Mouse (Mus musculus) midbrain, embryonic 11.5 days (tissue): ENCODE measurements at regions not wholly inside any gene's neighbourhood (a gene's known extent, or its start where the extent isn't known, plus 50 kb on each side); places are given as distances from the start of the nearest gene placed in this dataset.

ENCODE experiments used
- ATAC-seq: fragments of 200-750 bp; cut with Nextera tagmentation; 2 replicates; pipeline ENCODE4 v1.8.0; 2017; ENCODE audit warnings: moderate TSS enrichment, moderate library complexity; ENCODE audit not compliant: low FRiP score
- DNase-seq: peaks from one replicate; pipeline ENCODE4 v3.0.0; 2015; ENCODE audit warnings: low spot score; ENCODE audit errors: missing footprints
- H3K27ac ChIP-seq: fragments of 300-500 bp; sonication (generic); 2 replicates; pipeline ENCODE4 v1.5.1; 2014; ENCODE audit warnings: low read depth, low read length
- H3K27me3 ChIP-seq: fragments of 300-500 bp; sonication (generic); 2 replicates; pipeline ENCODE4 v1.6.1; 2014; ENCODE audit warnings: mild to moderate bottlenecking, low read length, moderate library complexity, mixed read lengths; ENCODE audit not compliant: control insufficient read depth, insufficient read depth
- H3K36me3 ChIP-seq: fragments of 300-500 bp; sonication (generic); 2 replicates; pipeline ENCODE4 v1.6.1; 2014; ENCODE audit warnings: mild to moderate bottlenecking, low read length, moderate library complexity, mixed read lengths; ENCODE audit not compliant: control insufficient read depth, insufficient read depth
- H3K4me1 ChIP-seq: fragments of 300-500 bp; sonication (generic); 2 replicates; pipeline ENCODE4 v1.6.1; 2014; ENCODE audit warnings: low read length; ENCODE audit not compliant: control insufficient read depth, insufficient read depth
- H3K4me2 ChIP-seq: fragments of 300-500 bp; sonication (generic); 2 replicates; pipeline ENCODE4 v1.6.1; 2014; ENCODE audit warnings: mild to moderate bottlenecking, moderate library complexity
- H3K4me3 ChIP-seq: fragments of 300-500 bp; sonication (generic); 2 replicates; pipeline ENCODE4 v1.5.1; 2014; ENCODE audit warnings: low read depth, low read length
- H3K9ac ChIP-seq: fragments of 300-500 bp; sonication (generic); 2 replicates; pipeline ENCODE4 v1.6.1; 2014; ENCODE audit warnings: low read length
- H3K9me3 ChIP-seq: fragments of 300-500 bp; sonication (generic); 2 replicates; pipeline ENCODE4 v1.6.1; 2016; ENCODE audit warnings: low read length; ENCODE audit not compliant: control insufficient read depth
- WGBS: fragments of 180-500 bp; shearing (Covaris S2); extraction: QIAGEN DNeasy Blood & Tissue Kit; methylation state at CpG from one replicate; pipeline ENCODE4 v1.1.7; 2014; 5-methylcytosine and 5-hydroxymethylcytosine counted together

GRCm38 (mm10) chr8:10828580-10828979, 179.7 kb downstream of the Irs2 start:
- Histone ChIP-seq H3K36me3 (no peaks in the 10 kb centered on the region), H3K9ac (no peak overlapping the region), H3K27ac (no peak overlapping the region), H3K9me3 (no peaks in the 10 kb centered on the region), H3K4me1 (no peaks in the 10 kb centered on the region), H3K4me3 (no peak overlapping the region), H3K4me2 (no peak overlapping the region), H3K27me3 (no peaks in the 10 kb centered on the region)
- WGBS = 48% methylated on average over 9 of the region's 9 CpGs
- DNase-seq (no peak), ATAC-seq (no peak)

- H3K27me3 ChIP-seq = no peaks in the 10 kb centered on the region
- no peak overlapping the region for H3K4me2 ChIP-seq
- H3K4me3 ChIP-seq = no peak overlapping the region
- no peak overlapping the region for H3K9ac ChIP-seq
- WGBS = 90% methylated on average over 6 of the region's 6 CpGs
- ATAC-seq (no peak), DNase-seq (no peak)
- H3K27ac ChIP-seq = no peak overlapping the region
- H3K4me1 ChIP-seq = no peaks in the 10 kb centered on the region
- H3K9me3 ChIP-seq = no peaks in the 10 kb centered on the region
- H3K36me3 ChIP-seq = no peaks in the 10 kb centered on the region
Observed at GRCm38 (mm10) chr8:10827560-10827959, 180.7 kb downstream of the Irs2 start.

- Histone ChIP-seq H3K4me1 (no peaks in the 10 kb centered on the region), H3K9me3 (no peaks in the 10 kb centered on the region), H3K36me3 (no peaks in the 10 kb centered on the region), H3K4me2 (no peak overlapping the region), H3K27me3 (no peaks in the 10 kb centered on the region), H3K27ac (no peak overlapping the region), H3K9ac (no peak overlapping the region), H3K4me3 (no peak overlapping the region)
- WGBS = 79% methylated on average over 4 of the region's 4 CpGs
- no peak for DNase-seq
- no peak for ATAC-seq
Observed at GRCm38 (mm10) chr8:10825981-10826380, 182.3 kb downstream of the Irs2 start.

GRCm38 (mm10) chr8:10825192-10825926, 182.9 kb downstream of the Irs2 start:
- ATAC-seq (no peak), DNase-seq (no peak)
- Histone ChIP-seq H3K9ac (no peak overlapping the region), H3K4me3 (no peak overlapping the region), H3K27me3 (no peaks in the 10 kb centered on the region), H3K36me3 (no peaks in the 10 kb centered on the region), H3K4me2 (no peak overlapping the region), H3K27ac (no peak overlapping the region), H3K4me1 (no peaks in the 10 kb centered on the region), H3K9me3 (no peaks in the 10 kb centered on the region)
- 86% methylated on average over 10 of the region's 10 CpGs for WGBS

- Histone ChIP-seq H3K27ac (no peak overlapping the region), H3K4me1 (no peaks in the 10 kb centered on the region), H3K27me3 (no peaks in the 10 kb centered on the region), H3K9ac (no peak overlapping the region), H3K4me3 (no peak overlapping the region), H3K4me2 (no peak overlapping the region), H3K36me3 (no peaks in the 10 kb centered on the region), H3K9me3 (no peaks in the 10 kb centered on the region)
- ATAC-seq (no peak), DNase-seq (no peak)
- 90% methylated on average over 2 of the region's 2 CpGs for WGBS
Observed at GRCm38 (mm10) chr8:10821901-10822300, 186.4 kb downstream of the Irs2 start.

GRCm38 (mm10) chr8:10814499-10814898, 193.8 kb downstream of the Irs2 start:
- Histone ChIP-seq H3K4me3 (no peak overlapping the region), H3K36me3 (no peaks in the 10 kb centered on the region), H3K9me3 (no peaks in the 10 kb centered on the region), H3K27ac (no peak overlapping the region), H3K4me1 (no peaks in the 10 kb centered on the region), H3K27me3 (no peaks in the 10 kb centered on the region), H3K4me2 (no peak overlapping the region), H3K9ac (no peak overlapping the region)
- no peak for DNase-seq
- 90% methylated on average over 7 of the region's 7 CpGs for WGBS
- no peak for ATAC-seq

- Histone ChIP-seq H3K36me3 (no peaks in the 10 kb centered on the region), H3K27me3 (no peaks in the 10 kb centered on the region), H3K27ac (no peak overlapping the region), H3K4me2 (no peak overlapping the region), H3K4me3 (no peak overlapping the region), H3K9me3 (no peaks in the 10 kb centered on the region), H3K9ac (no peak overlapping the region), H3K4me1 (no peaks in the 10 kb centered on the region)
- WGBS = 77% methylated on average over 10 of the region's 10 CpGs
- DNase-seq (no peak), ATAC-seq (no peak)
Observed at GRCm38 (mm10) chr8:10812060-10812670, 196.1 kb downstream of the Irs2 start.

- Histone ChIP-seq H3K4me1 (peaks cover 21% of the 10 kb centered on the region), H3K36me3 (no peaks in the 10 kb centered on the region), H3K27ac (no peak overlapping the region), H3K4me3 (no peak overlapping the region), H3K4me2 (no peak overlapping the region), H3K27me3 (no peaks in the 10 kb centered on the region), H3K9ac (no peak overlapping the region), H3K9me3 (no peaks in the 10 kb centered on the region)
- no peak for DNase-seq
- 91% methylated on average over 5 of the region's 5 CpGs for WGBS
- no peak for ATAC-seq
Observed at GRCm38 (mm10) chr8:10807040-10807439, 201.2 kb downstream of the Irs2 start.

- H3K36me3 ChIP-seq = no peaks in the 10 kb centered on the region
- H3K4me3 ChIP-seq = no peak overlapping the region
- 2% methylated on average over 22 of the region's 25 CpGs for WGBS
- H3K9me3 ChIP-seq = no peaks in the 10 kb centered on the region
- peak overlapping the region; percentile 46; the same call in 1 of the 2 replicates for H3K9ac ChIP-seq
- DNase-seq (peak; percentile 96), ATAC-seq (peak; percentile 82)
- peak overlapping the region; percentile 37 for H3K4me2 ChIP-seq
- H3K4me1 ChIP-seq = peaks cover 21% of the 10 kb centered on the region
- no peaks in the 10 kb centered on the region for H3K27me3 ChIP-seq
- peak overlapping the region; percentile 58 for H3K27ac ChIP-seq
Observed at GRCm38 (mm10) chr8:10805405-10806151, 202.7 kb downstream of the Irs2 start.
